Mouse (Mus musculus) megakaryocyte, embryonic 14.5 days (primary cell): Measurements from ENCODE around the gene Auts2.

ENCODE experiments used
- FLI1 ChIP-seq: IDR thresholded peaks from 2 replicates; pipeline ENCODE4 v1.6.1; 2012; ENCODE audit warnings: low read length, inconsistent platforms, mixed read lengths
- GATA1 ChIP-seq: IDR thresholded peaks from 3 replicates; pipeline ENCODE4 v1.6.1; 2012; ENCODE audit warnings: mixed read lengths, low read length, inconsistent platforms, borderline replicate concordance

DNA sequence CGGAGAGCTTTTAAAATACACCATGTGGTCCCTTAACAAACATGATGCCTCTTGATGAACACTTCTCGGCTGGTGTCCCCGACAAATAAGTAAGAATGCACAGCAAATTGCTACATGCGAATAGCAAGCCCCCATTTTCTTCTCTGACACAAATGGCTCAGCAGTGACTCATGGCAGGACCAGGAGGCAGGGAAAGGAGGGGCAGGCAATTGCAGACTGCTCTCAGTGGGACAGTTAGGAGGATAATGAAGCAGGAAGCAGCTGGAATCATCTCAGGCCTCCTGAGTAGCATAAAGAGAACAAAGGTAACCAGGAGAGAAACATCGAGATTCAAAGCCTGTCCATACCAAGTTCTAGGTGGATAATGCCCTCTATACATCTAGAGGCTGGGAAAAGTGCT, 228.8 kb downstream of the Auts2 start:
- TF ChIP-seq GATA1 (no peak), FLI1 (no peak)
